Mouse (Mus musculus): ENCODE data around the gene Irf7. TPM values are rescaled to one million over a fixed set of nuclear protein-coding genes. Genes with fewer than 3 reads are reported as not detected.
A peak's percentile ranks its signal among the peaks of the same experiment; 100 is the strongest.

Irf7 gene
- polyA plus RNA-seq, 1 experiment: 2.3 TPM

DNA sequence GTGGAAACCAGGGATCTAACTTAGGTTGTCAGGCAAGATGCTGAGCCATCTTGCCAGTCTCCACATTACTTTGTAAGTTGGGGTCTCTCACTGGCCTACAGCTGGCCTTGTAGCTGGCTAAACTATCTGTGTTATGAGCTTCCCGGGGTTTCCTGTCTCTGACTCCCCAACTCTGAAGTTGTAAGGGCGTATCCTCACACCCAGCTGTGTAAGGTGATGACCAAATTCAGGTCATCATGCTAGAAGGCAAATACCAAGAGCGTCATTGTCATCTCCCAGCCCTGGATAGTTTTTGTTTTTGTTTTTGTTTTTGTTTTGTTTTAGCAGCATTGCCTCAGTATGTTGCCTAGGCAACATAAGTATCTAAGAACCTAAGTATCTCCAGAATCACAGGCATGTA, 4.3 kb upstream of the Irf7 start:
- Histone ChIP-seq H3K36me3 (ENCODE audit: control insufficient read depth, insufficient read depth, low read length) (no peaks in the 10 kb centered on the region), H3K27me3 (ENCODE audit: control insufficient read depth, insufficient read depth, low read length) (no peaks in the 10 kb centered on the region), H3K27ac (ENCODE audit: control insufficient read depth, insufficient read depth, low read depth, low read length) (no peak overlapping the region), H3K4me1 (ENCODE audit: control insufficient read depth, insufficient read depth, low read length) (peaks cover 15% of the 10 kb centered on the region), H3K4me3 (ENCODE audit: control insufficient read depth, low read depth, low read length) (no peak overlapping the region)
- TF ChIP-seq CTCF (IDR thresholded peaks at IDR 0.05; ENCODE audit: control insufficient read depth, insufficient read depth, insufficient replicate concordance, low read depth, low read length): no peak
- no peak for TF ChIP-seq POLR2A (IDR thresholded peaks at IDR 0.05; ENCODE audit: control insufficient read depth, low read depth, low read length)

DNA sequence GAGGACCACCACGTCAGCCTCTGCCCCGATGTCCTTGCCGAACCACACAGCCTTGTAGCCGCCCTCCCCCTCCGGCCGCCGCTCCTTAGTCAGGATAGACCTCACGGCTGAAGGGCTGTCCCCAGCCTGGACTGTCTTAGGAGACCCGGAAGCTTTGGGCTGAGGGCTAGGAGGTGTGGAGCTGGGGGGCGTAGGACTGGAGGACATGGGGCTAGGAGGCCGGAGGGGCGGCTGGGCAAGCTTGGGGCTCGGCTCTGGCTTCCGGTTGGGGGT, 2.9 kb upstream of the Irf7 start:
- Histone ChIP-seq H3K27ac (ENCODE audit: control insufficient read depth, insufficient read depth, low read depth, low read length) (no peak overlapping the region), H3K4me3 (ENCODE audit: control insufficient read depth, low read depth, low read length) (peak overlapping the region; percentile 65), H3K4me1 (ENCODE audit: control insufficient read depth, insufficient read depth, low read length) (peaks cover 15% of the 10 kb centered on the region), H3K36me3 (ENCODE audit: control insufficient read depth, insufficient read depth, low read length) (no peaks in the 10 kb centered on the region), H3K27me3 (ENCODE audit: control insufficient read depth, insufficient read depth, low read length) (no peaks in the 10 kb centered on the region)
- TF ChIP-seq POLR2A (IDR thresholded peaks at IDR 0.05; ENCODE audit: control insufficient read depth, low read depth, low read length) (no peak), CTCF (IDR thresholded peaks at IDR 0.05; ENCODE audit: control insufficient read depth, insufficient read depth, insufficient replicate concordance, low read depth, low read length) (no peak; the same call in 1 of the 2 replicates)

DNA sequence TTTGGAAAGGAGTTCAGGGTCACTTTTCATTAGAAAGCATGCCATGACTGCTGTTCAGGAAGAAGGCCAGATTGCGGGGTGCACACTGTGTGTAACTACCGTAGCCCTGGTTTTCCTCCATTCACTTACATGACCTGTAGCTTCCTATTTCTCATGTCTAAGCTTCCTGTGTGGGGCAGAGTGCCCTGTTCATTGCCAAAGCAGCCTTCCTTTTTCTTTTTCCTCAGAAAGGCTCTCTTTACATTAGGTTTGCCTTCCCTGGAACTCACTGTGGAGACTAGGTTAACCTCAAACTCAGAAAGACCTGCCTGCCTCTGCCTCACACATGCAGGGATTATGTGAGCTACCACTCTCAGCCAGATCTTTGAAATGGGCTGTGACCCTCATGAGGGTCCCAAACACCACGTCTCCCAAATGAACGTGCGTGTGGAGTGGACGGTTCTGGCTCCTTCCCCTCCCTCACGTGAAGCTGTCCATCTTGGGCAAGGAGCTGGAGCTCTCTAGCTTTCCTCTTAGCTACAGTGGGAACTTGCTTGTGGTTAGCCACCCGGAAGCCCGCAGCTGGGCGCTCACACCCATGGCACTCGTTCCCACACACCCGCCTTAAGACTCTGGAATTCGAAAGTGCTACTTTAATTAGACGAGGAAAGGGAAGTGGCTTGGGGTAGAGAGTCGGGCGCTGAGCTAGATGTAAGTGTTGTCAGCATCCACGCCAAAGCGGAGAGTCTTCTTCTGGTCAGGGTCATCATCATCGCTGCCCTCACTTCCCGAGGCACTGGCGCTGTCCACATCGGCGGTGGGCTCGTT, 2.4 kb upstream of the Irf7 start:
- no peak for TF ChIP-seq POLR2A (IDR thresholded peaks at IDR 0.05; ENCODE audit: control insufficient read depth, low read depth, low read length)
- TF ChIP-seq CTCF (IDR thresholded peaks at IDR 0.05; ENCODE audit: control insufficient read depth, insufficient read depth, insufficient replicate concordance, low read depth, low read length): no peak
- Histone ChIP-seq H3K36me3 (ENCODE audit: control insufficient read depth, insufficient read depth, low read length) (no peaks in the 10 kb centered on the region), H3K4me3 (ENCODE audit: control insufficient read depth, low read depth, low read length) (peak overlapping the region; percentile 65), H3K27ac (ENCODE audit: control insufficient read depth, insufficient read depth, low read depth, low read length) (no peak overlapping the region), H3K4me1 (ENCODE audit: control insufficient read depth, insufficient read depth, low read length) (peaks cover 15% of the 10 kb centered on the region), H3K27me3 (ENCODE audit: control insufficient read depth, insufficient read depth, low read length) (no peaks in the 10 kb centered on the region)

DNA sequence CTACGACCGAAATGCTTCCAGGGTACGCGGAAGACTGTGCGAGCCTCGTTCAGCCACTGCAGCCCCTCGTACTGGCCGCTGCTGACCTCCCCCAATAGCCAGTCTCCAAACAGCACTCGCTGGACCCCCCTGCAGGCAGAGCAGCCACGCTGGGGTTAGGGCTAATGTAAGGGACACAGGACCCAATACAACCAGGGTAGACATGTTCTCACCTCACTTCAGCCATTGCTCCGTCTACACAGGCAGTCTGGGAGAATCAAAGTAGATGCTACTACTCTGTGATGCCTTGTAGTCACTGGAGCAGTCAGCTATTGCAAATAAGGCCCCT, 906 bp downstream of the Irf7 start:
- TF ChIP-seq POLR2A (IDR thresholded peaks at IDR 0.05; ENCODE audit: control insufficient read depth, low read depth, low read length) (no peak), CTCF (IDR thresholded peaks at IDR 0.05; ENCODE audit: control insufficient read depth, insufficient read depth, insufficient replicate concordance, low read depth, low read length) (no peak)
- Histone ChIP-seq H3K4me1 (ENCODE audit: control insufficient read depth, insufficient read depth, low read length) (peaks cover 15% of the 10 kb centered on the region), H3K27ac (ENCODE audit: control insufficient read depth, insufficient read depth, low read depth, low read length) (no peak overlapping the region), H3K27me3 (ENCODE audit: control insufficient read depth, insufficient read depth, low read length) (no peaks in the 10 kb centered on the region), H3K36me3 (ENCODE audit: control insufficient read depth, insufficient read depth, low read length) (peaks cover 3% of the 10 kb centered on the region), H3K4me3 (ENCODE audit: control insufficient read depth, low read depth, low read length) (no peak overlapping the region)

DNA sequence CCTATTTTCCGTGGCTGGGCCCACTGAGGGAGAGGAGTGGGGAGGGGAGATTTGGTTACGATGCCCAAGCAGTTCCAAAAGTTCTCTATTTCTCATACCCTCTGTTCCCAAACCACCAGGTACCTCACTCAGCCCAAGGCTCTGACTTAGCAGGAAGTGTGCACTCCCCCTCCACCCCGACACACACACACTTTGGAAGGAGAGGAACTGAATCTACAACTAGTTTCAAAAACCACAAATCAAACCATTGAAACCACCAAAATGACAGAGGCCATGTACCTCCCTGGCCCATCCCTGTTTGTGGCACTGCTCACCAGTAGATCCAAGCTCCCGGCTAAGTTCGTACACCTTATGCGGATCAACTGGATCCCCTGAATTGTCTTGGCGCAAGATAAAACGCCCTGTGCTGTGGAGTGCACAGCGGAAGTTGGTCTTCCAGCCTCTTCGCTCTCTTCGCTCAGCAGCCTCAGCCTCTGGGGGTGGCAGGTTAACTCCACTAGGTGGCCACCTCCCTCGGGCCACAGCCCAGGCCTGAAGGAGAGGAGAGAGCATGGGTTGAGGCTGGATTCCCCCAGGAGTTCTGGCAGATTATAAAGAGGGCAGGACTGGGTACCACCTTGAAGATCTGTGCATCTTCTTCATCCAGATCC, 1.4 kb downstream of the Irf7 start:
- H3K27ac ChIP-seq (ENCODE audit: control insufficient read depth, insufficient read depth, low read depth, low read length): no peak overlapping the region
- TF ChIP-seq POLR2A (IDR thresholded peaks at IDR 0.05; ENCODE audit: control insufficient read depth, low read depth, low read length) (no peak), CTCF (IDR thresholded peaks at IDR 0.05; ENCODE audit: control insufficient read depth, insufficient read depth, insufficient replicate concordance, low read depth, low read length) (peak; percentile 36; the same call in 1 of the 2 replicates)
- H3K4me1 ChIP-seq (ENCODE audit: control insufficient read depth, insufficient read depth, low read length): peaks cover 15% of the 10 kb centered on the region
- no peaks in the 10 kb centered on the region for H3K27me3 ChIP-seq (ENCODE audit: control insufficient read depth, insufficient read depth, low read length)
- H3K4me3 ChIP-seq (ENCODE audit: control insufficient read depth, low read depth, low read length): no peak overlapping the region
- H3K36me3 ChIP-seq (ENCODE audit: control insufficient read depth, insufficient read depth, low read length): peaks cover 3% of the 10 kb centered on the region

DNA sequence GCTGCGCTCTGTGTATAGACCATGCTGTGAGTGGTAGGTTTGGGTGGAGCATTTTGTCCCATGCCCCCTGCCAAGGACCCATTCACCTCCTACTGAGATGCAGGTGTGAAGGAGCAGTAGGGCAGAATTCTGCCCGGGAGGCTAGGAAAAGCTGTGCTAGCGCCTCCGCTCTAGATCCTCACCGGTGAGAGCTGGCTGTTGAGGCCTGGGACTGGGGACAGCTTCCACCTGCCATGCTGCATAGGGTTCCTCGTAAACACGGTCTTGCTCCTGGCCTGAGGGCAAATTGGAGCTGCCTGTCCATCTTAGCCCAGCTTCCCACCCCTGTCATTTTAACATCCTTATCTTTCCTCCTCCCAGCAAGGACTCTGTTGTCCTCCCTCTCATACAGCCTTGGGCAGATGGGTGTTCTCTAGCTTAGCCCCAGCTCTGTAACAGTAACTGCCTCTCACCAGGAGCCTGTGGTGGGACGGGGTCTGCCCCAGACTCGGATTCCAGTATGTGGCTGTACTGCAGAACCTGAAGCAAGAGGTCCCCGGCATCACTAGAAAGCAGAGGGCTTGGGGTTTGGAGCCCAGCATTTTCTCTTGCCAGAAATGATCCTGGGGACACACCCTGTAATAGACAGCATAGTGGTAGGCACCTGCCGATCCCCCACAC, 2.1 kb downstream of the Irf7 start:
- H3K27me3 ChIP-seq (ENCODE audit: control insufficient read depth, insufficient read depth, low read length): no peaks in the 10 kb centered on the region
- H3K36me3 ChIP-seq (ENCODE audit: control insufficient read depth, insufficient read depth, low read length): peaks cover 4% of the 10 kb centered on the region
- no peak overlapping the region for H3K27ac ChIP-seq (ENCODE audit: control insufficient read depth, insufficient read depth, low read depth, low read length)
- H3K4me1 ChIP-seq (ENCODE audit: control insufficient read depth, insufficient read depth, low read length): peaks cover 7% of the 10 kb centered on the region
- H3K4me3 ChIP-seq (ENCODE audit: control insufficient read depth, low read depth, low read length): no peak overlapping the region
- TF ChIP-seq CTCF (IDR thresholded peaks at IDR 0.05; ENCODE audit: control insufficient read depth, insufficient read depth, insufficient replicate concordance, low read depth, low read length): no peak
- TF ChIP-seq POLR2A (IDR thresholded peaks at IDR 0.05; ENCODE audit: control insufficient read depth, low read depth, low read length): no peak

DNA sequence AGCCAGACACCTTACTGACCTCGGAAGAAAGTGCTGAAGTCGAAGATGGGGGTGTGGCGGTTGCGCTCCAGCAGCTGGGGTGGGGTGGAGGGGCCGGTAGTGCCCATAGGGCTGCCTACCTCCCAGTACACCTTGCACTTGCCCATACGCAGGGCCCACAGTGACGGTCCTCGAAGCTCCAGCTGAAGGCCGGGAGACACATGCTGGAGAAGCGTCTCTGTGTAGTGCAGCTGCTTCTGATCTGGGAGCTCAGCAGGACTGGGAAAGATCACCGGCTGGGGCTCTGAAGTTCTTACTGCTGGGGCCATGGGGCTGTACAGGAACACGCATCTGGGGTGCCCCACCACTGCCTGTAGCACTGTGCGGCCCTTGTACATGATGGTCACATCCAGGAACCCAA, 2.6 kb downstream of the Irf7 start:
- Histone ChIP-seq H3K4me3 (ENCODE audit: control insufficient read depth, low read depth, low read length) (no peak overlapping the region), H3K36me3 (ENCODE audit: control insufficient read depth, insufficient read depth, low read length) (peaks cover 4% of the 10 kb centered on the region), H3K27me3 (ENCODE audit: control insufficient read depth, insufficient read depth, low read length) (no peaks in the 10 kb centered on the region), H3K4me1 (ENCODE audit: control insufficient read depth, insufficient read depth, low read length) (peaks cover 2% of the 10 kb centered on the region), H3K27ac (ENCODE audit: control insufficient read depth, insufficient read depth, low read depth, low read length) (no peak overlapping the region)
- TF ChIP-seq POLR2A (IDR thresholded peaks at IDR 0.05; ENCODE audit: control insufficient read depth, low read depth, low read length): no peak
- no peak for TF ChIP-seq CTCF (IDR thresholded peaks at IDR 0.05; ENCODE audit: control insufficient read depth, insufficient read depth, insufficient replicate concordance, low read depth, low read length)
